Mouse (Mus musculus) lung, embryonic 16.5 days (tissue): ENCODE measurements around the gene Krtap5-5. TPM values are rescaled to one million over a fixed set of nuclear protein-coding genes. Genes with fewer than 3 reads are reported as not detected.

Source experiments
- polyA plus RNA-seq: library from polyadenylated mRNA; unstranded; fragments of >200 nt; fragmentation: Nextera tagmentation; extraction: Ambion mirVana; gene quantifications from 2 replicates; pipeline ENCODE4 v1.2.1, GENCODE M21; 2015

Gene Krtap5-5
- polyA plus RNA-seq, 1 experiment from 2014 or later = not detected

Other genes starting within 250 kb of the Krtap5-5 start
- gene Mob2, start 168.9 kb downstream of the Krtap5-5 start, polyA plus RNA-seq = 76.3 and 83.9 TPM in 2 replicates
- gene Dusp8, start 134.1 kb downstream of the Krtap5-5 start, polyA plus RNA-seq = 2.1 and 2.5 TPM in 2 replicates
- not detected in 2 replicates for gene Gm45618, start 109.2 kb downstream of the Krtap5-5 start, polyA plus RNA-seq
- not detected in 2 replicates for gene Gm39115, start 93.9 kb downstream of the Krtap5-5 start, polyA plus RNA-seq
- gene Gm45337, start 85.4 kb downstream of the Krtap5-5 start, polyA plus RNA-seq = not detected in 2 replicates
- gene Gm29735, start 72.9 kb downstream of the Krtap5-5 start, polyA plus RNA-seq = not detected in 2 replicates
- not detected in 2 replicates for gene Gm4553, start 64.2 kb downstream of the Krtap5-5 start, polyA plus RNA-seq
- gene Krtap5-2, start 54.0 kb downstream of the Krtap5-5 start, polyA plus RNA-seq = not detected in 2 replicates
- gene Gm10153, start 39.6 kb downstream of the Krtap5-5 start, polyA plus RNA-seq = not detected in 2 replicates
- not detected in 2 replicates for gene Krtap5-3, start 28.6 kb downstream of the Krtap5-5 start, polyA plus RNA-seq
- not detected in 2 replicates for gene Gm7579, start 18.1 kb downstream of the Krtap5-5 start, polyA plus RNA-seq
- not detected in 2 replicates for gene Gm40460, start 11.1 kb upstream of the Krtap5-5 start, polyA plus RNA-seq
- not detected in 2 replicates for gene Gm2431, start 28.4 kb upstream of the Krtap5-5 start, polyA plus RNA-seq
- gene Gm4559, start 44.4 kb upstream of the Krtap5-5 start, polyA plus RNA-seq = not detected in 2 replicates
- not detected in 2 replicates for gene Krtap5-1, start 67.1 kb upstream of the Krtap5-5 start, polyA plus RNA-seq
- gene Krtap5-4, start 73.6 kb upstream of the Krtap5-5 start, polyA plus RNA-seq = not detected in 2 replicates
- 5.6 and 7.5 TPM in 2 replicates for gene Ifitm10, start 143.8 kb upstream of the Krtap5-5 start, polyA plus RNA-seq
- gene Gm49369, start 152.7 kb upstream of the Krtap5-5 start, polyA plus RNA-seq = 2.5 and 3.2 TPM in 2 replicates
- 302 and 328 TPM in 2 replicates for gene Ctsd, start 158.1 kb upstream of the Krtap5-5 start, polyA plus RNA-seq
- gene Syt8, start 204.9 kb upstream of the Krtap5-5 start, polyA plus RNA-seq = 0.48 and 1.2 TPM in 2 replicates
- 17.6 and 61.1 TPM in 2 replicates for gene Tnni2, start 211.8 kb upstream of the Krtap5-5 start, polyA plus RNA-seq
- 110 and 118 TPM in 2 replicates for gene Lsp1, start 230.8 kb upstream of the Krtap5-5 start, polyA plus RNA-seq